Mouse (Mus musculus) cortical plate, adult 2 months (tissue): ENCODE measurements around the gene Galnt17.

Experiments
- CTCF ChIP-seq: fragments of 200-500 bp; IDR thresholded peaks from 2 replicates; pipeline ENCODE4 v1.5.1; 2011; ENCODE audit warnings: mild to moderate bottlenecking, control low read depth, low read length; ENCODE audit not compliant: insufficient read depth; ENCODE audit errors: extremely low read depth
- POLR2A ChIP-seq: fragments of 200-500 bp; IDR thresholded peaks from 2 replicates; pipeline ENCODE4 v1.6.1; 2011; ENCODE audit warnings: mild to moderate bottlenecking, low read length, control low read depth; ENCODE audit not compliant: insufficient read depth; ENCODE audit errors: extremely low read depth

DNA sequence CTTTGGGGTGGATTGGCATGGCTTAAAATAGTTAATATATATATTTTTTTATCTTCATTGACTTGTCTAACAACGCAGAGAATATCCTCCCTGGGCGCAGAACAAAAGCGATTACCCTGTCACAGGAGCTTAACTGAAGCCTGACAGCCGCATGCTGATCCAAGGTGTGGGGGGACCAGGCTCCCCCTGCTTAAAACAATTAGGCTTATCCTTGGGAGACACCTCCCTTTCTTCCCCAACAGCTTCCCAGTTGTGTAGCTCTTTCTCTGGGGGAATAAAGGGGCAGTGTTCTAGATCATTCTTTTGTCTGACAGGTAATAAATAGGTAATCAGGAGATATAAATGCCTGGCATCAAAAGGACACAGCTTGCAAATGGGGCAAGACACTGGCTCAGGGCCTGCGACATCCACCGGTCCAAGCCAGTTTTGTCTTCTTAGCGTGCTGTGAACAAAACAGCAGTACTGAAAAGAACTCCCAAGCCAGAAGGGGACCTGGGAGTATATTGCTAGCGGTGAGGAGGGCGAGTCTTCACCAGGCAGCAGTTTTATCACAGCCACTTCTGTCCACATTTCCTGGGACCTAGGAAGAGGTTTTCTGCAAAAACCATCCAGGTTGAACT, 288.8 kb downstream of the Galnt17 start:
- TF ChIP-seq CTCF (no peak), POLR2A (no peak)
